Mouse (Mus musculus): Measurements from ENCODE around the gene Mtch1. TPM values are rescaled to one million over a fixed set of nuclear protein-coding genes. Genes with fewer than 3 reads are reported as not detected.
"Not testable (repeated sequence)": the region's sequence is repeated elsewhere in the genome, so short reads cannot be mapped to it uniquely, and the experiment has no call there.

The Mtch1 gene
- polyA plus RNA-seq (2016; fragmentation: Nextera tagmentation; extraction: Ambion mirVana): 278 and 280 TPM in 2 replicates

DNA sequence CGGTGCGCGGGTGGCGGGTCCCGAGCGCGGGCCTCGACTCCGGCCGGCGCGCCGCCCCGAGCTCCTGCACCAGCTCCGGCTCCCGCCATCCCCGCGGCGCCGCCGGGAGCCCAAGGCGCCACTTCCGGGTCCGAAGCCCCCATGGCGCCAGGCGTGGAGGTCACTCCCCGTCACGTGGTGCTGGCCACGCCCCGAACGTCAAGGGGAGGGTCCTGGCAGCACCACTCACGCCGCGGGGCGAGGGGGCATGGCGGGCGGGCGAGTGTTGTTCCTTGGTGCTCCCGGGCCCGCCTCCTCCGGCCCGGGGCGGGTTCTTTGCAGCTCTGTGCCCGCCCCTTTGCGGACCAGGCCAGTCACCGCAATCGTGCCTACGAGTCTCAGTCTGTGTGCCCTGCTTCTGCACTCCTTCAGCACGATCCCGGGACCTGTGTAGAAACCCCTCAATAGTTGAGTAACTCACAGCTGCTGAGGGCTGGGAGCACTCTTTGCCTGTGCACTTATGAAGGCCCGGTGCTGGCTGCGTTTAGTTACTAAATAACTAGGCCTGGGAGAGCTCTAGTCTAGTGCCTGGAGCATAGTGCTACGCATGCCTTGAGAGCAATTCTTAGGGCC is at the start of gene Mtch1:
Gene Mtch1, minus strand, starts transcription at position 290 of the 612 bp plus-strand sequence.
- Histone ChIP-seq H3K4me3 (peak within 1 kb of the TSS; percentile 98), H3K36me3 (replicated peaks) (peaks cover 26% of the 10 kb centered on the region), H3K9me3 (no peaks in the 10 kb centered on the region), H3K27ac (replicated peaks) (peak within 1 kb of the TSS; percentile 97), H3K4me1 (peaks cover 35% of the 10 kb centered on the region), H3K27me3 (replicated peaks; ENCODE audit: low read depth, poor library complexity, severe bottlenecking) (no peaks in the 10 kb centered on the region)
- 1% methylated on average over 53 of the region's 53 CpGs for WGBS
- DNase-seq (ENCODE audit: low spot score): peak; percentile 100

DNA sequence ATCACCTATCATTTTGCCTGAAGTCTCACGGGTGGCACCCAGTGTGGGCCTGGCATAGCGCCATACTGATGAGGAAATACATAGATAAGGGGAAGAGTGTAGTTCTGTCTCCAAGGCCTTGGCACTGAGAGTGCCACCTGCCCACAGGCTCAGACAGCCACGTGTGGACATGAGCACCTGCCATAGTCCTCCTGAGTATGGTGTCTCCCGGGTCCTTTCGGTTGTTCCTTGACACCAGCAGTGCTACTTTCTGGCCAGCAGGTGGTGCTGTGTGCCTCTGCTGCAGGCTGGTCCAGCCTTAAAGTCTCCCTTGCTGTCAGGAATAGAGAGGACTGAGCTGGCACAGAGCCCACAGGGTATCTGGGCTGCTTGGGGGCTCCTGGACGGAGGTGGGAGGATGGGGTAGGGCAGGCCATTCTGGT is 49.1 kb upstream of the Mtch1 start:
- Histone ChIP-seq H3K27me3 (replicated peaks; ENCODE audit: low read depth, poor library complexity, severe bottlenecking) (peaks cover 33% of the 10 kb centered on the region; the same call in 1 of the 2 replicates), H3K4me3 (peak overlapping the region; percentile 57), H3K36me3 (replicated peaks) (no peaks in the 10 kb centered on the region), H3K9me3 (no peaks in the 10 kb centered on the region), H3K27ac (replicated peaks) (peak overlapping the region; percentile 91), H3K4me1 (peaks cover 61% of the 10 kb centered on the region)
- DNase-seq (ENCODE audit: low spot score): peak; percentile 86
- WGBS: 21% methylated on average over 6 of the region's 6 CpGs

- Histone ChIP-seq H3K4me3 (no peak overlapping the region), H3K9me3 (no peaks in the 10 kb centered on the region), H3K27ac (replicated peaks) (no peak overlapping the region), H3K36me3 (replicated peaks) (no peaks in the 10 kb centered on the region), H3K4me1 (peaks cover 55% of the 10 kb centered on the region), H3K27me3 (replicated peaks; ENCODE audit: low read depth, poor library complexity, severe bottlenecking) (peaks cover 27% of the 10 kb centered on the region; the same call in 1 of the 2 replicates)
- 56% methylated on average over 6 of the region's 6 CpGs for WGBS
- no peak for DNase-seq (ENCODE audit: low spot score)
Measured at GRCm38 (mm10) chr17:29396056-29396799, 48.5 kb upstream of the Mtch1 start.

DNA sequence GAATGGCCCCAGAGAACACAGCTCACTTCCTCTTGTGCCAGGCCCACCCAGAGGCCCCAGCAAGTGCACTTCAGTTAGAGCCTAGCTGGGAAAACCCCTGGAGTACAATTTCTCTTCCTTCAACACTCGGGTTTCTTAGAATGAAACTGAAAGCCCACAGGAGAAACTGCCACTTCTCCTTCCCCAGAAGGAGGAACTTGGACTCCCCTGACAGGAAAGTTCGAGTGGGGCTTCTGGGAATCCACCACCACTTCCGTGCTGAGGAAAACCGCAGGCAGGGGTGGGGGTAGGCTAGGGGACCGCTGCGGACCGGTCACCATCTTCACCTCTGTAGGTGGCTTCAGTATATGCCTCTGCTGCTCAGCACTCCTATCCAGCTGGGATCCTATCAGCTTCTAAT is 47.6 kb upstream of the Mtch1 start:
- Histone ChIP-seq H3K4me1 (peaks cover 48% of the 10 kb centered on the region), H3K9me3 (no peaks in the 10 kb centered on the region), H3K27ac (replicated peaks) (no peak overlapping the region), H3K27me3 (replicated peaks; ENCODE audit: low read depth, poor library complexity, severe bottlenecking) (peaks cover 20% of the 10 kb centered on the region; the same call in 1 of the 2 replicates), H3K4me3 (no peak overlapping the region), H3K36me3 (replicated peaks) (no peaks in the 10 kb centered on the region)
- DNase-seq (ENCODE audit: low spot score): no peak
- WGBS: 63% methylated on average over 7 of the region's 7 CpGs

DNA sequence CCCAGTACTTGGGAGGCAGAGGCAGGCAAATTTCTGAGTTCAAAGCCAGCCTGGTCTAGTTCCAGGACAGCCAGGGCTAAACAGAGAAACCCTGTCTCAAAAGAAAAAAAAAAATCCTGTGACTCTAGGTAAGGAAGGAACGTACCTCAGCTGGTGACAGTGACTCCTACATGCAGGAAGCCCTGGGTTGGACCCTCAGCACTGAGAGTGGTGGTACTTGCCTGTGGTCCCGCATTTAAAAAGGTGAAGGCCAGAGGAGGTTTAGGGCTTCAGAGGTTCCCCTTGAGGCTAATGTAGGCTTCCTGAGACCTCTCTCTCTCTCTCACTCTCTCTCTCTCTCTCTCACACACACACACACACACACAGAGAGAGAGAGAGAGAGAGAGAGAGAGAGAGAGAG is 47.0 kb upstream of the Mtch1 start:
- H3K9me3 ChIP-seq; DNase-seq (ENCODE audit: low spot score); H3K36me3 ChIP-seq (replicated peaks); H3K4me3 ChIP-seq; H3K27ac ChIP-seq (replicated peaks): not testable (repeated sequence)
- peaks cover 20% of the 10 kb centered on the region; the same call in 1 of the 2 replicates for H3K27me3 ChIP-seq (replicated peaks; ENCODE audit: low read depth, poor library complexity, severe bottlenecking)
- WGBS: 67% methylated on average over 2 of the region's 2 CpGs
- H3K4me1 ChIP-seq: peaks cover 42% of the 10 kb centered on the region

DNA sequence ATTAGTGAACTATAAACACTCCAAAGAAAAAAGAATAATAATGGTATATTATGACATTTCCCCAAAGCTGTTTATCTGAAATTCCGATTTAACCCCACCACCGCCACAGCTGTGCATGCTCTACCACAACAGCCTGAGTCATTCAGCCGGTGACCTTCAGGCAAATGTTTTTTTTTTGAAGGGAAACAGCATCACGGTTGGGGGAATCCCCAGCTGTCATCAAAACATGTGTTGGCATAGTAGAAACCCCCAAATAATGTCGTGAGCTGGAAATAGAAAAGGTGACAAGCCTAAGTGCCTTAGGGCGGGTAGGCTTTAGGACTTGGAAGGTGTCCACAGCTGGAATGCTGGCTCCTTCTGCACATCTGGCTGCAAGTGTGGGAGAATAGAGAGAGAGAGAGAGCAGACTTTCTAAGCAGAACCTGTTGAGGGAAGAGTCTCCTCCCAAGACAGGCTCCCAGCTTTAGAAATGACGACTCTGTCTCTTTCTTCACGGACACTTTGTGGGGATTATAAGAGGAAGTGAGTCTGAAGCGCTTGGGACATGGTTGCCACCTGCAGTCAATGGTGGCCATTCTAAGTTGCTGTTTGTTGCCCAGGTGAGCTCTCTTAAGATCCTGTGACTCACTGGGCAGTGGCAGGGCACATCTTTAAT is 46.5 kb upstream of the Mtch1 start:
- WGBS: 65% methylated on average over 9 of the region's 9 CpGs
- DNase-seq (ENCODE audit: low spot score): no peak
- H3K9me3 ChIP-seq: no peaks in the 10 kb centered on the region
- H3K4me3 ChIP-seq: no peak overlapping the region
- no peaks in the 10 kb centered on the region for H3K36me3 ChIP-seq (replicated peaks)
- H3K27ac ChIP-seq (replicated peaks): no peak overlapping the region
- peaks cover 37% of the 10 kb centered on the region for H3K4me1 ChIP-seq
- H3K27me3 ChIP-seq (replicated peaks; ENCODE audit: low read depth, poor library complexity, severe bottlenecking): peaks cover 20% of the 10 kb centered on the region; the same call in 1 of the 2 replicates

DNA sequence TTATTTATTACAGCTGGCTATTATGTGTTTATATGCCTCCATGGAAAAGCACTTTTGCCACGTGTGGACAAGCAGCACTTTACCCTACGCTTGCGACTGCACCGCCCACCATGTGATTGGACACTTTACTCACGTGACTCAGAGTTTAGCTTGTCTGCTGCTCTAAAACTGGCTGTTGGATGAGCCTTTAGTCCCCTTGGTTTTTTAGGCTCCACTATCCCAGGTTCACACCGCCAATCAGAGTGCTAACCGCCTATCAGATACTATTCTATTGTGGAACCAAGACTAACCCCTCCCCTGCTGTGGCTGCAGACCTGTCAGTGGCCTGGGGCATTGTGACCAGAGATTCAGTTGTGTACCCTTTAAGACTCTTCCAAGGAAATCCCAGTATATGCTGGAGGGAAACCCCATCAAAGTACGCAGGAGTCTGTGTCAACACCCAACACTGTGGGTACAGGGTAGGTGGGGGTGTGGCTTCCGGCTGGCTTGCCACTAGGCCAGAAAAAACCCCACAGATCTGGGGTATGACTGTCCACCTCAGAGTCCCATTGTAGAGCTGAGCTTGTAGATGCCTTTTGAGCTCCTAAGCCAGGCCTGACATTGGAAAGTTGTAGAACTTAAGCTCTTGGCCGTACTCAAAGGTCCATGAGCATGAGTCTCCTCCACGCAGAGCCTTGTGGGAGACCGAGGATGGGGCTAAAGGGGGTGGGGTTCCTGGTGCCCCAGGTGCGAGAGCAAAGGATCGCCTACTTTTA is 45.8 kb upstream of the Mtch1 start:
- no peak for DNase-seq (ENCODE audit: low spot score)
- H3K27ac ChIP-seq (replicated peaks): no peak overlapping the region
- H3K4me3 ChIP-seq: no peak overlapping the region
- peaks cover 34% of the 10 kb centered on the region for H3K4me1 ChIP-seq
- H3K27me3 ChIP-seq (replicated peaks; ENCODE audit: low read depth, poor library complexity, severe bottlenecking): peaks cover 20% of the 10 kb centered on the region; the same call in 1 of the 2 replicates
- H3K36me3 ChIP-seq (replicated peaks): no peaks in the 10 kb centered on the region
- H3K9me3 ChIP-seq: no peaks in the 10 kb centered on the region
- 66% methylated on average over 14 of the region's 14 CpGs for WGBS

GRCm38 (mm10) chr17:29391280-29391679 is 43.5 kb upstream of the Mtch1 start:
- H3K4me3 ChIP-seq: no peak overlapping the region
- no peaks in the 10 kb centered on the region for H3K36me3 ChIP-seq (replicated peaks)
- no peak overlapping the region for H3K27ac ChIP-seq (replicated peaks)
- no peaks in the 10 kb centered on the region for H3K9me3 ChIP-seq
- H3K27me3 ChIP-seq (replicated peaks; ENCODE audit: low read depth, poor library complexity, severe bottlenecking): peaks cover 19% of the 10 kb centered on the region; the same call in 1 of the 2 replicates
- WGBS: 89% methylated on average over 8 of the region's 8 CpGs
- H3K4me1 ChIP-seq: peaks cover 16% of the 10 kb centered on the region; the same call in 1 of the 2 replicates
- DNase-seq (ENCODE audit: low spot score): no peak

- WGBS: 75% methylated on average over 11 of the region's 11 CpGs
- peaks cover 21% of the 10 kb centered on the region for H3K4me1 ChIP-seq
- H3K9me3 ChIP-seq: no peaks in the 10 kb centered on the region
- no peak overlapping the region for H3K27ac ChIP-seq (replicated peaks)
- no peaks in the 10 kb centered on the region for H3K27me3 ChIP-seq (replicated peaks; ENCODE audit: low read depth, poor library complexity, severe bottlenecking)
- DNase-seq (ENCODE audit: low spot score): no peak
- no peaks in the 10 kb centered on the region for H3K36me3 ChIP-seq (replicated peaks)
- H3K4me3 ChIP-seq: no peak overlapping the region
Measured at GRCm38 (mm10) chr17:29388978-29389377, 41.2 kb upstream of the Mtch1 start.

DNA sequence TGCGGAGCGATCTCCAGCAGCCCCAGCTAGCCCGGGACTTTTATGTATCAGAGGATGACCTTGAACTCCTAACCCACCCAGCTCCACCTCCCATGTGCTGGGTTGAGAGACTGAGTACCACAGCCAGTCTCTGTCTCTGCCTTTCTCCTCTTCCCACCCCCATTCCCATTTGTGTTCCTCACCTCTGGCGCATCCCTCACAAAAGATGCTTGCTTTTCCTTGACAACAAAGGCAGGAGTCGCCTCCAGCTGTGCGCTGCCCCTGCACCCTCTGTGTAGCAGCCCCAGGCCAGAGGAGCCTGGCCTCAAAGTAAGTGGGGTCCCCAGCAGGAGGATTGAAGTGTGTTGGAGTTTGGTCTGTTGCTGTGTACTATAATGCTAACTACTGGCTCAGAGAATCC is 38.0 kb upstream of the Mtch1 start:
- Histone ChIP-seq H3K27ac (replicated peaks) (no peak overlapping the region), H3K9me3 (no peaks in the 10 kb centered on the region), H3K4me3 (no peak overlapping the region), H3K27me3 (replicated peaks; ENCODE audit: low read depth, poor library complexity, severe bottlenecking) (no peaks in the 10 kb centered on the region), H3K4me1 (peaks cover 15% of the 10 kb centered on the region), H3K36me3 (replicated peaks) (no peaks in the 10 kb centered on the region)
- 29% methylated on average over 6 of the region's 6 CpGs for WGBS
- no peak for DNase-seq (ENCODE audit: low spot score)

DNA sequence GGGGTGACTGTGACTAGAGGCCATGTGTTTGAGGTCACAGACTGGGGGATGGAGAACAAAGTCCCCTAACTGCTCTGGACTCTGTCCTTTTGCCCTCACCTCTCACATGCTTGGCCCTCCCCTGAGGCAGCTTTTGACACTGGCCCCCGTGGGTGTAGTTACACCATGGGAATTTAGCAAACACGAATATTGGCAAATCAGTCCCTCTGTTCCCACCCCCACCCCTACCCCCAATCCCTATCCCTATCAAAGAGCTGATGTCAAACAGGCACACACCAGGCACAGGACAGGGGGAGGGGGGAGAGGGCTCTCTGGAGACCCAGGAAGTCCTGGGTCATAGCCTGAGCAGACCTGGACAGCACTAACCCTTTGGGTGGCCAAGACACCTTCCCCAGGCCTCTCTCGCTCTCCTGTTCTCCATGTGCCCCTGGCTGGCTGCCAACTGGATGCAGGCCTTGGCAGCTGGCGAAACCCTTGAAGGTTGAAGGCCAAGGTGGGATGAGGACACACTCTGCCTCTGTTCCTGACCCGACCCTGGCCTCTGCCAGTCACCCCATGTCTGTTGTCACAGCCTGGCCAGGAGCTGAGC is 37.2 kb upstream of the Mtch1 start:
- no peak for DNase-seq (ENCODE audit: low spot score)
- no peaks in the 10 kb centered on the region for H3K27me3 ChIP-seq (replicated peaks; ENCODE audit: low read depth, poor library complexity, severe bottlenecking)
- H3K4me3 ChIP-seq: no peak overlapping the region
- WGBS: 63% methylated on average over 5 of the region's 5 CpGs
- peak overlapping the region; percentile 59 for H3K27ac ChIP-seq (replicated peaks)
- no peaks in the 10 kb centered on the region for H3K36me3 ChIP-seq (replicated peaks)
- H3K4me1 ChIP-seq: peaks cover 15% of the 10 kb centered on the region
- no peaks in the 10 kb centered on the region for H3K9me3 ChIP-seq

DNA sequence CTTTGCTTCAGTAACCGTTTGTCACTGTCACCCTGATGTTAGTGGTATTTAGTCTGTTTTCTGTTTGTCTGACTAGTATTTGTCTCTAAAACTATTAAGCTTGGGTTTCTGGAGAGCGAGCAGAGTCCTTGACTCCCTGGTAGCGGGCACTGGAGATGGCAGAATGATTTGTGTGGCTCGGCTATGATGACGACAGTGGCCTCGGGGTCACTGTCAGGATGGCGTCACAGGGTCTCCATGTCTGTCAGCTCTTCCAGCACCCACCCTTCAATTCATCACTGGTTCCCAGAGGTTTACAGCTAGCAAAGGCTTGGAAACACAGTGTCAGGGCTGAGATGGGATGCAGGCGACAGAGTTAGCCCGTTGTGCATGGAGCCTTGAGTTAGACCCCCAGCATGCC is 36.2 kb upstream of the Mtch1 start:
- Histone ChIP-seq H3K27ac (replicated peaks) (no peak overlapping the region), H3K27me3 (replicated peaks; ENCODE audit: low read depth, poor library complexity, severe bottlenecking) (no peaks in the 10 kb centered on the region), H3K36me3 (replicated peaks) (no peaks in the 10 kb centered on the region), H3K4me3 (no peak overlapping the region), H3K4me1 (peaks cover 11% of the 10 kb centered on the region), H3K9me3 (no peaks in the 10 kb centered on the region)
- no peak for DNase-seq (ENCODE audit: low spot score)
- 83% methylated on average over 9 of the region's 9 CpGs for WGBS
